Mouse (Mus musculus) granulocyte monocyte progenitor cell, adult 5-6 weeks (primary cell): ENCODE measurements around the gene Ren1. TPM values are rescaled to one million over a fixed set of nuclear protein-coding genes. Genes with fewer than 3 reads are reported as not detected.
A peak's percentile ranks its signal among the peaks of the same experiment; 100 is the strongest.
"Not testable (repeated sequence)": the region's sequence is repeated elsewhere in the genome, so short reads cannot be mapped to it uniquely, and the experiment has no call there.

ENCODE experiments used
- ATAC-seq: replicated peaks from 2 replicates; pipeline ENCODE4 v1.8.0; 2016; ENCODE audit warnings: mild to moderate bottlenecking, moderate TSS enrichment, inconsistent platforms; ENCODE audit not compliant: poor library complexity, severe bottlenecking
- total RNA-seq, 2 experiments: library from RNA; stranded (forward) in 1 of 2; stranded (reverse) in 1 of 2; fragments of 200-712, 200-1000 nt in 1 of 2; fragments of >200 nt in 1 of 2; fragmentation: Nextera tagmentation in 1 of 2; gene quantifications; 2 replicates each; pipeline ENCODE4 v1.2.3; 2014 to 2017

The Ren1 gene
- total RNA-seq, 2 experiments from 2014 or later, result not detected

DNA sequence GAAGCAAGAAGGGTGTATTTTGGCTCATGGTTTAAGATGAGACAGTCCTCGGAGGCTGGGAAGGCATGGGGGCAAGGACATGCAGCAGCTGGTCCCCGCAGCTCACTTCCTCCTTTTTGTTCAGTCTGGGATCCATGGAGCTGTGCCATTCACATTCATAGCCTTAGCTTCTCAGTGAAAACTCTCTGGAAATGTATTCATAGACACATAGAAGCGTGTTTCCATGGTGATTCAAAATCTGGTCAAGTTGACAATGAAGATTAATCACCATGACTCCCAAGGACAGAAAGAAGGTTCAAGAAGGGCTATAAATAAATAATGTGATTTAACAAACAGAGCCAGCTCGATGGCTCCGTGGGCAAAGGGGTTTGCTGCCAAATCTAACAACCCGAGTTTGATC, 16.4 kb upstream of the Ren1 start:
- ATAC-seq, result no peak

DNA sequence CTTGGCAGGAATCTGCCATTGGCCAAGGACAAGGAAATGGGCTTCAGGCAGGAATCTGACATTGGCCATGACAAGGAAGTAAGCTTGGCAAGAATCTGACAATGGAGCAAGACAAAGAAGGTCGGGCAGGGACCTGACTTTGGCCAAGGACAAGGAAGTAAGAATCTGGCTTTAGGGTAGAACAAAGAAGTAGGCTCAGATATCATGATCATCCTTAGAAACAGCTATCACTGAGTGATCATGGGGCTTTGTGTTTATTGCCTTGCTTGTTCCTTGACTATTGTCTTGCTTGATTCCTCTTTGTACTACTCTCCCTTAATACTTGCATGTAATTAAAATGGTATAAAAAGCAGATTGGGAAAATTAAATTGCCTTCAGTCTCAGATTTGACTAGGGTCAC, 9.9 kb upstream of the Ren1 start:
- not testable (repeated sequence) for ATAC-seq

DNA sequence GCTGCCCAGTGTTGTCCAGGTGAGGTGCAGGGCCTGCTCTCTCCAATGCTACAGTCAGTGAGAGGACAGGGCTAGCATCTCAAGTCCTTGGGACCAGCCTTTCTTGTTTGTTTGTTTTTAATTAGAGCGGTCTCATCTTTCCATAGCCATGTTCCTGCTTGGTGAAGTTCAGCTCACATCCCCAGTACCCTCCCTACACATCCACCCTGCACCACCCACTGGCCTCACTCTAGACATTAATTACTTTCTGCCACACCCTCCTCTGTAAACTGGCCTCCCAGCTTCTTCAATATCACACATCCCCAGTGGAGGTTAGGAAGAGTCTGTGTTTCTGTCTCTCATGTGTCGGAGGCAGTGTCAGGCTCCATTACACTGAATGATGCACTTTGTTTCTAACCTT, 6.0 kb upstream of the Ren1 start:
- ATAC-seq, result no peak

DNA sequence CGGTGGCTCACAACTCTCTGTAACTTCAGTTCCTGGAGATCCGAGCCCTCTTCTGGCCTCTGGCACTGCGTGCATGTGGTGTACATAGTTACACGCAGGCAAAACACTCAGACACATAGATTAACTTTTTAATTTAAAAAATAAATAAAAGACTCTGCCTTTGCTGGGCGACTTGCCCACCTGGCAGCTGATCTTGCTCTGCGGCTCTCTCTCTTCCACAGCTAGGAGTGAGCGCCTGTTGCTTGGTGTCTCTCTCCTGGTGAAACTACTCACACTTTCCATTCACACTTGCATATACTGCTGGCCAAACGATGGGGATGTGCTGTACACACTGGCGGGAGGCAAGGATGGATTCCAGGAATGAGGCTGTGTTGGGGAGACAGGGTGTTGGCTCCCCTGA, 3.8 kb upstream of the Ren1 start:
- ATAC-seq, result no peak

DNA sequence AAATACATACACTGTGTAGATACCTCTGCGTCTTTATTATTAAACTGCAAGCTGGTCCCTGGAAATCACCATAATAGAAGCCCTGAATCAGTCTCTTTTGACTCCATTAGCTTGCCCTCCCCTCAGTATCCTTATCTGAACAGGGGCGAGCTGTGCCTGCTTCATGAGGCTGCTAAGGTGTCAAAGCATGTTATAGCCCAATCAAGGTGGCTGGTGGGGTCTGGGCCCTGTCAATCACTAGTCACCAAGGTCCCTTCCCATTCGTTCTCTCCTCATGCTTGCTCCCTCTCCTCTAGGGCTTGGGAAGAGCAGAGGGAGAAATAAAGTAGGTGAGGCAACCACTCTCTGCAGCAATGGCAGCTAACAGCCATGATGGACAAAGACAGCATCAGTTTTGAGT, 3.1 kb upstream of the Ren1 start:
- ATAC-seq, result no peak

DNA sequence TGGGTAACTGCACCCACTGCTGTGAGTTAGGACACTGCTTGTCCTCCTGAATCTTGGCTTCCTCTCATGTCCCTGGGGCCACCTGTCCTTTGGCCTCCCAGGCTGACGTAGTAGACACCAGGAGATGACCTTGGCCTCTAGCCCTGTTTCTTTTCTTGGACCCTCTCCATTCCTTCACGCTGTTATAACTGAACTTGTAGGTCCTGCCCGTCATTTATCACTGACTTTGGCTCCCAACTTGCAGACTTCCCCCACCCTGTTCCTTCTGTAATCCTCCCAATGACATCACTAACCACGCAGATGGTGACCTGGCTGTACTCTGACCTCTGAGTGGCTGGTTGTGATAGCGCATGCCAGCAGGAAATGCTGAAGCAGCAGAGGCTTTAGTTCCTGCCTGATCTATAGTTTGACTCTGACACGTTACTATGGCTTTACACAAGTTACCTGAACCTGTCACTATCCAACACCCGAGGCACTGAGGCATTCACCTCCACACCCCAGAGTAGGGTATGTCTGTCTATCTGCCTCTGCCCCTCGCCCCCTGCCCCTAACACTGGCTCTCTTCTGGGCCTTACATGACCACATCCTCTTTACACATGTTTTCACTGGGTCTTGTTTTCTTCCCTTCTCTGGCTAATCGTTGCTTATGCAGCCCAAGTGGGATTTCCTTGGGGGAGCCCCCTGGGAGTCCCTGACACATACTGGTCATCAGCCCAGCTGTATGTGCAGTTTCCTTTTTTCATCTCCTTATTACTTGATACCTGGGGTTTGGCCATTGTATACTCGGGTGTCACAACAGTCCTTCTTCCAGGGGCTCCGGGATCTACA, 2.4 kb upstream of the Ren1 start:
- ATAC-seq, result peak; percentile 81

DNA sequence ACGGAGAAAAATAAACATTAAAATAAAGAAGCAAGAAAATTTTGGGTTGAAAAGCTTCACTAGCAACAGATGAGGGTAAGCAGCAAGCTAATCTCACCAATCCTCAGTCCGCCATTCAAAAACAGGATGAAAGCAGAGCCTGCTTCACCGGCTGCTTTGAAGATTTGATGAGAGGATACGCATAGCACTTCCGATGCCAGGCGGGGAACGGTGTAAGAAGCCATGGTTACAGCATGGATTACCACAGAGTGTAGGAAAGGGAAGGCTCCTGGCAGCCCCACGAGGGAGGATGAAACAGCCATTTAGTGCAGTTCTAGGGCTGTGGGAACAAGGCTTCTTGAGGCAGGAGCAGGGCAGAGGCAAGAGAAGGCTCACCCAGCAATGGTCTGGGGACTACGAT, 1.5 kb downstream of the Ren1 start:
- ATAC-seq, result no peak

DNA sequence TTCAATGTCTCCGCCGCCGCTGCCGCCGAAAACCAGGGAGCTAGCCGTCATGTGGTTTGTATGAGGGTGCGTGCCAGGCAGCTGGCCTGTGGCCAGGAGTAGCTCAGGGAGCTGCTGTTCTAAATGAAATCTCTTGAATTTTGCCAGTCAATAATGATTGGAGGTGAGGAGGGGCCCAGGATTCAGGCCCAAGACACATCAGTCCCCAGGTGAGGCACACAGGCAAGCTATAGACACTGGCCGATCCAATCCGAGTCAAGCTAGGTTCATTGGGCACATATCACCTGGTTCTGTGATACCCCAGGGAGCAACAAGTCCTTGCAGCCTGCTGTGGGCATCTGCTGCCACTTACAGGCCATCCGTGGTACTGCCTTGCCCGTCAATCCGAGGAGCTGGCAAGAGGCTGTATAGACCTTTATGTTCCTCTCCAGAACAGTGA, 3.1 kb downstream of the Ren1 start:
- ATAC-seq, result peak; percentile 86

DNA sequence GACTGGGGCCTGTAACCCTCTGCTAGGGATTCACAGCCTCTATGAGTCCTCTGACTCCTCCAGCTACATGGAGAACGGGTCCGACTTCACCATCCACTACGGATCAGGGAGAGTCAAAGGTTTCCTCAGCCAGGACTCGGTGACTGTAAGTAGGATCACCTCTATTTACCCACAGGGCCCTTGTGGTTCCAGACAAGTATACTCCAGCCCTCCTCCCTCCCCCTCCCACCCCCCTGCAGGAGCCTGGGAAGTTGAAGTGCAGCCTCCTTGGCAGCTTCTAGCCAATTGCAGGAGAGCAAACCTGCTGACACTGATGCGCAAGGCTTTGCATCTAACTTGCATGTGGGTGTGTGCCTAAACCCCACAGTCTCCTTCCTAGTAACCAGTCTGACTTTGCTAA, 5.2 kb downstream of the Ren1 start:
- no peak for ATAC-seq

DNA sequence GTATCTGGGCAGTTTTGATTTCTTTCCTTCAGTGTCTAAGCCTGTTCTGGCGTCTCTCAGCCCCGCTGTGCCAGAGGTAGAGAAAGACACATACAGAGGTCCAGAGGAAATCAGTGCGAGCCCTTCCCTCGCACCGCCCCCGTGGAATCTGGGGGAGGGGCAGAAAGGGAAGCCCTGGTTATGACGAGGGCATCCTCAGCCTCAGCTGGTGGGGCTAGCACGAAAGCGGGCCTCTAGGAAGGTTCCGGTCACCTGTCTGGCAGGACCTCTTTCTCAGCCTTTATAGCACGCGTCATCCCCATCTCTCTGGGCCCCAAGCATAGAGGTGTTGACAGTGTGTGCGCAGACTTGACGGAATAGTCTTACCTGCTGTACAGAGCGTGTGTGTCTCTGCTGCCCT, 5.6 kb downstream of the Ren1 start:
- ATAC-seq, result no peak

DNA sequence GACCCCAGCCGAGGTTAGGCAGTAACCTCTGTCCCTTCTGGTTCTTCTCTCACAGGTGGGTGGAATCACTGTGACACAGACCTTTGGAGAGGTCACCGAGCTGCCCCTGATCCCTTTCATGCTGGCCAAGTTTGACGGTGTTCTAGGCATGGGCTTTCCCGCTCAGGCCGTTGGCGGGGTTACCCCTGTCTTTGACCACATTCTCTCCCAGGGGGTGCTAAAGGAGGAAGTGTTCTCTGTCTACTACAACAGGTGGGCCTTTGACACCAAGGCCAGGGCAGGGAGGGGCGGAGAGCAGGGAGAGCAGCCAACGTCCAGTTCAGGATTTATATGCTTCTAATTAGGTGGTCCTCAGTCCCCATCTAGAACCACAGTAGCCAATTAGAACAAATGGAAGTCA, 6.0 kb downstream of the Ren1 start:
- no peak for ATAC-seq

DNA sequence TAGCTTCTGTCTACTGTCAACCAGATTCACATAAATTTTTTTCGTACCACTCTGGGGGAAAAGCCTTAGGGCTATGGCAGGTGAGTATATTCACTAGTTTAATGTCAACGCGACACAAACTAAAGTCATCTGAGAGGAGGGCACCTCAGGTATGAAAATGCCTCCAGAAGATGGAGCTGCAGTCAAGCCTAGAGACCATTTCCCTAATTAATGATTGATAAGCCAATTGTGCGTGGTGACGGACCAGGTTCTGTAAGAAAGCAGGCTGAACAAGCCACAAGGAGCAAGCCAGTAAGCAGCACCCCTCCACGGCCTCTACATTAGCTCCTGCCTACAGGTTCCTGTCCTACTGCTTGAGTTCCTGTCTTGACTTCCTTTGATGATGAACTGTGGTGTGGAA, 10.7 kb downstream of the Ren1 start:
- no peak for ATAC-seq

DNA sequence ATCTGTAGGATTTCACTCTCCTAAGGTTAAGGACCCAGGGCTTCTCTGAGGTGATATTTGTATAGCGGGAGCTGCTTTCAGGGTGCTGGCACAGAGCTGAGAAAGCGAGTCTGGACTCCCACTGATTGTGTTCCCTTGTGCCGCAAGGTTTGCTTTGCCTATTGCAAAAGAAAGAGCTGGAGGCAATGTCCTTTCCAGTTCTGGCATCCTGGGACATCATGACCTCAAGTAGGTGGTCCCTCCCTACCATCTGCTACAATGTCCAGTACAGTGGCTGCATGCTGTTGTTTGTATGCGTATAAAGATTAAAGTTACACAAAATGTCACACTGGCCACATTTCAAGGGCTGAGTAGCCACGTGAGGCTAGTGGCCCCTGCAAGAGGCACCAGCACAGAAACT, 11.8 kb downstream of the Ren1 start:
- no peak for ATAC-seq

DNA sequence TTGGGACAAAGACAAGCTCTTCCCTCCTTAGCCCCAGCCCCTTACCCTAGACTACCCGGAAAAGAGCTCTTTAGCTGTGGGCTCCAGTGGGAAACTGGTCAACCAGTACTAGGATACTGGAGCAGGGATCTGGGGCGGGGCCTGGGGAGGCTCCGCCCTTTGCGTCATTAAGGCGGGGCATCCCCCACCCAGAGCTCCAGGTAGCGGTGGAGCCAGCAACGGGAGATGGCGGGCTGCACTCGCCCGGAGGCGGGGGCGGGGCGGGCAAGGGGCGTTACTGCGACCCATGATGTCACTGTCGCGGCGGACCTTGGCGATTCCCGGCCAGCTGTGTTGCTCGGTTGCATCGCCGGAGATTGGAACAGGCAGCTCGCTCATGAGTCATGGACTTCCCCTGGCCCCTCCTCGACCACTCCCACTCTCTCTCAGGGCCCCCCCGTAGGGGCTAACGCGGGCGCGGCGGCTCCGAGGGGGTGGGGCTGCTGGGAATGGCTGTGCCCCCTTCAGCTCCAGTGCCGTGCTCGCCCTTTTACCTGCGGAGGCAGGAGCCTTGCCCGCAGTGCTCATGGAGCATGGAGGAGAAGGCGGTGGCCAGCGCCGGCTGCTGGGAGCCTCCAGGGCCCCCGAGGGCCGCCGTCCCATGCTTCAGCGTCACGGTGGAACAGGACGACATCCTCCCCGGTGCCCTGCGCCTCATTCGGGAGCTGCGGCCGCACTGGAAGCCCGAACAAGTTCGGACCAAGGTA, 13.1 kb downstream of the Ren1 start, which contains the start of gene Etnk2:
Gene Etnk2, plus strand, starts transcription at position 297 of the 746 bp plus-strand sequence.
- peak; percentile 80 for ATAC-seq

DNA sequence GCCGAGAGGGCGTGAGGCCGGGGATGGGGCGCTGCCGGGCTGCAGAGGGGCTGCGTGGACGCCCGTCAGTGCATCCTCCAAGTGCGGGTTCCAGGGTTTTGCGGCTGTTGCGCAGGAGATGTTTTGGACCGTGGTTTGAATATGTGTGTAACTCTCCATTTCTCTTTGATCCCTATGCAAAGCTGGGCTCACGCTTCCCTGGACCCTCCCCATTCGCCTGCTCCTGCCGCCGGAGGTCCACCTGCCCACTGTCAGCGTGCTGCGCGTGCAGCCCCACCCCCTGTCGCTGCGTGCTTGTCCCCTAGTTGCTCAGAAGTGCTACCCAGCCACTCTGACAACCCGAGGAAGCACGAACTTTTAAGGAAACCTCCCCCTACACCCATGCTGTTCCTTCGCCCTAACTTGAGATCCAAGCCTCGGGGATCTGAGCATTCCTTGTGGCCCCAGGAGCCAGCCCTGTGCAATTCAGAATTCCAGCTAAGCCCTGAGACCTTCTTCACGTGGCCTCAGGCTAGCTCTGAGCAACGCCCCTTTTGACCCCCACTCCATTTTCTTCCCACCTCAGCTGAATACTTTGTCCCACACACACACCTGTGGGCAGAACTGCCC, 13.8 kb downstream of the Ren1 start:
- ATAC-seq, result no peak

DNA sequence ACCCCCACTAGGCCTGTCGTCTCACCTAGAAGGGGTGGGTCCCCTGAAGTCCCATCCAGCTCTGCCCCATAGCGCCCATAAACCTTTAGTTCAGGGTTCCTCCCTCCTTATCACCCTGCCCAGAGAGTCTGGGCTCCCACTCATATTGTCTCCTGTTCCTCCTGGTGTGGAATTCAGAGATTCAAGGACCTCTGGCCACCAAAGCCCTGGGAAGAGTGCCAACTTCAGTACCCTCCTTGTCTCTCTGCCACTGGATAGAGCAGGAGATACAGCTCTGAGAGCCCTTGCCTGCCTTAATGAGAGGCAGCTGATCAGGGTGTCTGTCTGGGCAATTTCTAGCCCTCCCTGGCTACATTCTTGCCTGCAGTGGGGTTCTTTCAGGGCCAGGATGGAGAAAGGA, 14.6 kb downstream of the Ren1 start:
- no peak for ATAC-seq

DNA sequence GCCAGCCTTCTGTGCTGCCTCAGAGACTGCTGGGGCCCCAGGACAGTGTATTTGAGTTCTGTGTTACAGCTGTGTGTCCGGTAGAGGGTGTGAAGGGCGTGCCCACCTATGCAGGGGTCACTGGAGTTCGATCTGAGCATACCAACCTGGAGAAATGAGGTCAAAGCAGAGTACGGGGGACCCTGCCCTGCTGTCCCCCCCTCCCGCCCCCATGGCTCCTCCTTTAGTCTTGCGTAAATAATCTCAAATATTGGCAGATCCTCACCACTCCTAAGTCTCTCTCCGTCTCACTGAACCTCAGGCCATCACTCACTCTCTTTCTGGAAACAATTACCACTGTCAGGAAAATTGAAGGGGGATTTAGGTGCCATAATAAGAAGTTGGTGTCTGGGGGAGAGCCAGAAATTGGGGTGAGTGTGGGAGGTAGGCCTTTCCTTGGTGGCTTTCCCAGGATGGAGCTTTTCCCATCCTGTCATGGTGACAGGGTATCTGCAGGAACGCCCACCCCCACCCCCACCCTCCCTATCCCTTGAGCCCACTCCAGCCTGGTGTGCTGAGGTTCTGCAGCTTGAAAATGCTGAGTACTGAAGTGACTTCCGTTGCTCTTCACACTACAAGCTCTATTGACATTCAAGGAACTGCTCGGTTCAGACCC, 16.8 kb downstream of the Ren1 start:
- ATAC-seq, result no peak

DNA sequence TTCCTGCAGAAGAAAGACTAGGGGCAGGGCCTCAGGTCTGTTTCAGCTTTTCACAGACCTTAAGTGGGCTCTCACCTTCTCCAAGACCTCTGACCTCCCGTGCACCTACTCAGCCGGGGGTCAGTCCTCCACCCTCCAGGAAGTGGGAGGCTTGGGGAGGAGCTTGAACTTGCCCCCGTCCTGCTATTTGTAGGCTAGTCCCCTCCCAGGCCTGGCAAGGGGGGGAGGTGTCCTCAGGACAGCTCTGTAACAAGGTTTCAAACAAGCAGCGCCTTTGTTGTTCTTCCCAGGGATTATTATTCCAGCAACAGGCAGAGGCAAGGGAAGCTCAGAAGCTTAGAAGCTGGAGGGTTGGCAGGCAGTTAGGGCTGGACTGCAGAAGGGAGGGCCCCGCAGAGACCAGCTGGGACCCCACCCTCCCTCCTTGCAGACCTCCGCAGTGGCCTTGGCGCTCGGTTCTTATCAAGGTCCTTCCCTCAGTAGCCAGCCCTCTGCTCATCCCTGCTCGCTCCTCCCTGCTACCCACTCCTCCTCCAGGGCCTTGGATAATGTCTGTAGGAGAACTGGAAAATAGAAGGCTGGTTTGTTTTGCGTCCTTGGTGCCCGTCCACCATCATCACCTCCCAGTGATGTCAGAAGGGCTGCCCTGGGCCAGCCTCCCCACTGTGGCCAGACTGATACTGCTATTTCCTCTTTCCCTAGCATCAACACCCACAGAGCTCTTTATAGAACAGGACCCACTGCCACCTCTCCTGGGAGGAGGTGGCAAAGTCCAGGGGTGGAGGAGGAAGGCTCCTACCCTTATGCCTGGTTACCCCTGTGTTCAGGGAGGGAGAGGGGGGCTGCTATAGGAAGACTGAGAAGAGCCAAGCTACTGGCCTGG, 17.5 kb downstream of the Ren1 start:
- ATAC-seq, result peak; percentile 60

DNA sequence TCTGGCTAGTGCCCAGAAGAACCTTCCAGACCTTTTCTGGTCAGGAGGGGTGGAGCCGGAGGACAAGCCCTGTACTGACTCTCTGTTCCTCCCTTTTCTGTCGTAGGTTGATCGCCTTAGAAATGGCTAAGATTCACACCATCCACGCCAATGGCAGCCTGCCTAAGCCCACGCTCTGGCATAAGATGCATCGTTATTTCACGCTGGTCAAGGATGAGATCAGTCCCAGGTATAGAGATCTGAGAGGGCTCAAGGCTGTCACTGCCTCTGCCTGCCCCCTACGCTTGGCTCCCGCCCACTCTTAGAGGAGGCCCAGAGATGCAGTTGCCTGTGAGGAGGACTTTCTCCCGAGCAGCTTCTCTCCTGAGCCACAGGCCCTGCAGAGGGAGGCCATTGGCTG, 18.3 kb downstream of the Ren1 start:
- ATAC-seq, result no peak

DNA sequence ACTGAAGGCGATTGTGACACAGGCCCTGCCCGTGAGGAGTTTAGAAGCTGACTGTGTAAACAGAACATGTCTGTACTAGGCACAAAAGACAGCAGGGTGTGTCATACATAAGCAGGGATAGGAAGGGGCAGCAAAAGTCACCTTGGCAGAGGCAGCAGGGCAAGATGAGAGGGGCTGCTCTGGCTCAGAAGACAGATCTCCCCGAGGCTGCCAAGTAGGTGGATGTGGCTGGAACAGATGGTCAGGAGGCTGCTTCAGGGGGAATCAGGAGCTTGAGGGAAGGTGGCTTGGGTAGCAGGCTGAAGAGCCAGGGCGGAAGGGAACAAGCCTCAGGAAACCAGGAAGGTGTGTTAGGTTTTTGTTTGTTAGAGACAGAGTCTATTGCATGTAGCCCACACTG, 20.0 kb downstream of the Ren1 start:
- ATAC-seq, result no peak
